Mouse (Mus musculus): Measurements from ENCODE around the gene Hist1h2ae.
A peak's percentile ranks its signal among the peaks of the same experiment; 100 is the strongest.
"Not testable (repeated sequence)": the region's sequence is repeated elsewhere in the genome, so short reads cannot be mapped to it uniquely, and the experiment has no call there.

The Hist1h2ae gene

GRCm38 (mm10) chr13:23541497-23541896 is 29.5 kb downstream of the Hist1h2ae start:
- no peak for DNase-seq (ENCODE audit: low spot score in 2 of 2)

- DNase-seq (ENCODE audit: low spot score in 2 of 2) = not testable (repeated sequence)
Measured at GRCm38 (mm10) chr13:23539821-23540220, 31.2 kb downstream of the Hist1h2ae start.

DNA sequence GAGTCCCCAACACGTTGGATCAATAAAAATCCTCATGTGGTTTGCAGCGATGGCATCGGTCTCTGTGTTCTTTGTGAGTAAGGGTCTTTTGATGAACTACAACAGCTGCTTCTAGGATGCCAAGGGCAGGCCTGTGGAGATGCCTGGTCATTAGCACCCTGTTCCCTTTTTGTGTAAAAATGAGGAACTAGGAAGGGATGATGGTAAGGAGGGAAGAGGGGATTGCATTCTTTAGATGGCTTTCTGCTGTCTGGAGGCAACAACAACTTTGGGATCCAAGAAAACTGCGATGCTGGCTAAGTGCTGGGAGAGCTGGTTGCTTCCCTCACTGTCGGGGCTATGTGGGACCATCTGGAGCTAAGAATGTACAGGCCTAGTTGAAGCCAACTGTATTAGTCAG is 32.8 kb downstream of the Hist1h2ae start:
- no peak for DNase-seq (ENCODE audit: low spot score in 2 of 2)

- no peak for DNase-seq (ENCODE audit: low spot score in 2 of 2)
Measured at GRCm38 (mm10) chr13:23537006-23537710, 33.9 kb downstream of the Hist1h2ae start.

- DNase-seq (ENCODE audit: low spot score in 2 of 2) = no peak
Measured at GRCm38 (mm10) chr13:23536076-23536822, 34.8 kb downstream of the Hist1h2ae start.

DNA sequence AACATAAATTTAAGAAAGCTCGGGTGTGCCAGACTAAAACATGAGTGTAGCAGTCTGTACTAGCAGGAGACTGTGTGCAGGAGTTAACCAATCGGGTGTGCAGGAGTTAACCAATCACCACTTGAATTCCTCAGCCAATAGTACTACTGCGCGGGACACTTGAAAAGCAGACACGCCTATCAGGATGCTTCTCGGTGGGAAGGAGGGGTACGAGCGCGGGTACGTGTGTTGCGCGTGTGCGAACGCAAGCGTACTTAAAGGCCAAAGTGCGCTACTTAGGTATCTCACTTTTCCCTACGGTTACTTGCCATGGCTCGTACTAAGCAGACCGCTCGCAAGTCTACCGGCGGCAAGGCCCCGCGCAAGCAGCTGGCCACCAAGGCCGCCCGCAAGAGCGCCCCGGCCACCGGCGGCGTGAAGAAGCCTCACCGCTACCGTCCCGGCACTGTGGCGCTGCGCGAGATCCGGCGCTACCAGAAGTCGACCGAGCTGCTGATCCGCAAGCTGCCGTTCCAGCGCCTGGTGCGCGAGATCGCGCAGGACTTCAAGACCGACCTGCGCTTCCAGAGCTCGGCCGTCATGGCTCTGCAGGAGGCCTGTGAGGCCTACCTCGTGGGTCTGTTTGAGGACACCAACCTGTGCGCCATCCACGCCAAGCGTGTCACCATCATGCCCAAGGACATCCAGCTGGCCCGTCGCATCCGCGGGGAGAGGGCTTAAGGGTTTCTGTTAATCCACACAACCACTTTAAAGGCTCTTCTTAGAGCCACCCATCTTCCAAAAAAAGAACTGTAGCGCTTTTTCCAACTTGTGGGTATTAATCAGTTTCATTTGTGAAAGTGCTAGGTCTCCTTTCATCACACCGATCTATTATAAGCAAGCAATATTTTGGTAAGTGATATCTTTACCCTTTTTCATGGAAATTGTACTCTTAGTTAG is 35.6 kb downstream of the Hist1h2ae start, which contains the start of gene Hist1h3g:
Gene Hist1h3g (plus strand): TSS at position 286 of the 939 bp plus-strand sequence.
- DNase-seq (ENCODE audit: low spot score in 2 of 2) = peak; percentile 96 to 98

DNA sequence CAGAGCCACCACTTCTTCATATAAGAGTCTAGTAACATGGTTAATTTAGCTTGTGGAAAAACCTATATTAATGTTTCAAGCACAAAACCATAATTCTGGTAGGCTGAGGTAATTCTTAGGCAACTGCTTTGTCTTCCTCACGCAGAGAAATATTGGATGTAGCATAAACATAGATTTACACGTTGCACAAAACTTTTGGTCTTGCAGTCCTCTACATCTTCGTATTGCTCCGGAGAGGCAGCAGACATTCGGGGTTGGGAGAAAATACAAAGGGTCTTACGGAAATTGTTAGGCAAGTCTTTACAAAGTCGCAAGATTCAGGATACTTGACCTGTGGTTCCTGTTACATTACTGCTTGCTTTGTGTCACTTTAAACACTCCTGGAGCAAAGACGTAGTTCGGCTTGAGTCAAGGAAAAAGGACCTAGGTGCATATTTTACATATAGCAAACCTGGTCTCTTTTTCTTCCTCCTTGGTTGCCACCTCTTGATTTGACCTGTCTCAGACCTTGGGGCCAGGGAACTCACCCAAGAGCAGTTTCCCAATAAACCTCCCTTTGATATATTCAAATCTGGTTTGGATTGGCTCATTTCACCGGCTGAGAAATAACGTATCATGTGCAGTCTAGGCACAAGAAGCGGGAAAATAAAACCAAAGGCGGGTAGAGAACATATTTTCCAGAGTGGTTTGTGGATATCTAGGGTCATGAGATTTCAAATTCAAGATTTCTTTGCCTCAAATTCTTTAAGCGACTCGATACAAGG is 36.5 kb downstream of the Hist1h2ae start:
- peak in 1 of 2 experiments; percentile 48 for DNase-seq (ENCODE audit: low spot score in 2 of 2)

DNA sequence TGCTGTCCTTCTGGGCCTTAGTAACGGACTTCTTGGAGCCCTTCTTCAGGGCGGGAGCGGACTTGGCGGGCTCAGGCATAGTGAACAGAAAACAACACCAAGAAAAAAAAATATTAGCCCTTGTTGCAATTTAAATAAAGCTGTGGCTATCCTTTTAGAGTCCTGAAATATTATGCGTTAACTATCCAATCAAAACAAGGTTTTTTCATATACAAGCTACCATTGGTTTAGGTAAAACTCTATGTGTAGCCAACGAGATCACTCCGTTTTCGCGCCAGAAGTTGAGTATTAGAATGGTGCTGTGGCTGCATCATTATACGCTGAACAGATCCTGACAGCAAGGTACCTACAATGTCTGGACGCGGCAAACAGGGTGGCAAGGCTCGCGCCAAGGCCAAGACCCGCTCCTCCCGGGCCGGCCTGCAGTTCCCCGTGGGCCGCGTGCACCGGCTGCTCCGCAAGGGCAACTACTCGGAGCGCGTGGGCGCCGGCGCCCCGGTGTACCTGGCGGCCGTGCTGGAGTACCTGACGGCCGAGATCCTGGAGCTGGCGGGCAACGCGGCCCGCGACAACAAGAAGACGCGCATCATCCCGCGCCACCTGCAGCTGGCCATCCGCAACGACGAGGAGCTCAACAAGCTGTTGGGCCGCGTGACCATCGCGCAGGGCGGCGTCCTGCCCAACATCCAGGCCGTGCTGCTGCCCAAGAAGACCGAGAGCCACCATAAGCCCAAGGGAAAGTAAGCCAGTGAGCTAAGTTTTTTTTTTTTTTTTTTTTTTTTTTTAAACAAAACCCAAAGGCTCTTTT is 37.3 kb downstream of the Hist1h2ae start, which contains the start of gene Hist1h2af:
Gene Hist1h2af (plus strand): TSS at position 347 of the 808 bp plus-strand sequence.
- peak; percentile 89 to 93 for DNase-seq (ENCODE audit: low spot score in 2 of 2)

DNA sequence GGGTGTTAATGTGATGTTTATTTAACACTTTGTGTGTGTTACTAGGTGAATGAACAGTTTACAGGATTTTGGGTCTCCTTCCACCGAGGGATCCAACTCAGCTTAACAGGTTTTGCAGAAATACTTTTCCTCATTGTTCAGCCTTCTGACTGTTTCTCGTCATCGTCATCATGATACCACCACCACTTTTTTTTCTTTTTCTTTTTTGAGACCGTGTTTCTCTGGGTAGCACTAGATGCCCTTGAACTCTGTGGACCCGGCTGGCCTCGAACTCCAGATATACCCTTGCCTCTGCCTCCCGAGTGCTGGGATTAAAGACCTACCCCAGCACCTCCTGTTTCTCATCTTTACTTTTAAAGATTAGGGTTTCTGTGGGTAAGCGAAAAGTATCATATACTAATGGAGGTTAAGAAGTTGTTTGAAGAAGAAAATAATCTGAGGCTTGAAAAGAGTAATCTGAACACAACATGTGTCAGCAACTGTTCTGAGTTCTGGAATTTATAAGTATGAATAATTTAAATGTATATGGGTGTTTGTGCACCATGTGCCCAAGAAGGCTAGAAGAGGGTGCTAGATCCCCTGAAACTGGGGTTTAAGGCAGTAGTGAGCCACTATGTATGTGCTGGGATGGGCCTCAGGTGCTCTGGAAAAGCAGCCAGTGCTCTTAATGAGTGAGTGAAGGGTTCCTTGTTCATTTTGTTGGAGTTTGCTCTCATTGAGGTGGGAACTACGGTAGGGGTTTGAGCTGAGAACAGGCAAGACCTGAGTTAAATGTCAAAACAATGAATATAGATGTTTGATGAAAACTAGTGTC is 38.6 kb downstream of the Hist1h2ae start:
- DNase-seq (ENCODE audit: low spot score in 2 of 2) = no peak

DNA sequence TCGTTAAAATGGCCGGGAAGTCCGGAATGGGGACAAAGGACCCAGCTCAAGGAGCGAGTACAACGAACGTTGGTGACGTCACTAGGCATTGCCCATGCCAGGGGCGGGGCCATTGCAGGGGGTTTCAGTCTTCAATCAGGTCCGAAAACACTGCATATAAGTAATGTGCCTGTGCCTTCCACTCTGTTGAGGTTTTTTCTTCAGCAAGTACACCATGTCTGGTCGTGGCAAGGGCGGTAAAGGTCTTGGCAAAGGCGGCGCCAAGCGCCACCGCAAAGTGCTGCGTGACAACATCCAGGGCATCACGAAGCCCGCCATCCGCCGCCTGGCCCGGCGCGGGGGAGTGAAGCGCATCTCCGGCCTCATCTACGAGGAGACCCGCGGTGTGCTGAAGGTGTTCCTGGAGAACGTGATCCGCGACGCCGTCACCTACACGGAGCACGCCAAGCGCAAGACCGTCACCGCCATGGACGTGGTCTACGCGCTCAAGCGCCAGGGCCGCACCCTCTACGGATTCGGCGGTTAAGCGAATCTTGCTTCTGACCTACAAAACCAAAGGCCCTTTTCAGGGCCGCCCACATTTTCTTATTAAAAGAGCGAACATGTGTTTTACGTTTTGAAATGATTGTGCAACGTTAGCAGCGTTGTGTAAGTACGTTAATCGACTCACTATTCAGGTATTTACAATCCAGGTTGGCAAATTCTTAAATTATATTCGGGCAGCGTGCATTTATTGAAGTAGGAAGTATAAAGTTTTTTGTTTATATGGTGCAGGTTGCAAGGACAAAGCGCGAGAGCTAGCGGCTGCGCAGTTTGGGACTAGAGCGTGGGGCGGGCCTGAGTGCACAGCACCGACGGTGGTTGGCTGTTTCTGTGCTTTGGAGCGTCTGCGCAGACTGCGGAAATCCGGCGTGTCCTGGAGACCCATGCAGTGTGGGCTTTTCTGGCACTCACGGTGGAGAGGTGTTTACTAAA is 39.8 kb downstream of the Hist1h2ae start, which contains the start of gene Hist1h4h:
Gene Hist1h4h (plus strand): TSS at position 150 of the 975 bp plus-strand sequence.
- peak; percentile 98 for DNase-seq (ENCODE audit: low spot score in 2 of 2)

DNA sequence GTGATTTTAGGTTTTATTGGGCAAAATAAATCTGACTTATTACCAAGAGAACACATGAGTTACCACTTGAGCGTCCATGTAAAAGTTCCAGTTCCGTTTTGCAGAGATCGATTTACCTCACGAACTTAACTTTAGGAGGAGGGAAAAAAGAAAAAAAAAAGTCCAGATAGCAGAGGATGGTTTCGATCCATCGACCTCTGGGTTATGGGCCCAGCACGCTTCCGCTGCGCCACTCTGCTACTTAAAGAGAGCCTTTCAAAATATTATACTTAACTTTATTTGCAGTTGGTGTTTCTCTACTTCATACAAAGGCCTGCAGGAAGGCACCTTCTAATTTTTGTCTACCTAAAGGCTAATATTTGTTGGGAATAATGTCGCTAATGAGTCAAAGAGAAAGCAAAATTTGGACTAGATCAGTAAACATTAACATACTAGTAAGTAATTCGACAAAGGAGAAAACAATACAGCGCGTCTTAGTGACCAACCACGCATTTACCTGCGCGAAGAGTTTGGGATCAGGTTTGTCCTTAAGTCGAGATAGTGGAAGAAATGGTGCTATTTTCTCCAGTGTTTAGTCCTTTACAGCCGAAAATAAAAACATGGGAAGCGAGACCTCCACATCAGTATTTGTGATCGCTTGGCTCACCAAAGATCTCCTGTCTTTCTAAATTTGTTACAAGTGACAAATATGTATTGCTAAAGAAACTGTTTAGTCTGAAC is 40.7 kb downstream of the Hist1h2ae start:
- peak; percentile 57 to 69 for DNase-seq (ENCODE audit: low spot score in 2 of 2)

GRCm38 (mm10) chr13:23529480-23530165 is 41.4 kb downstream of the Hist1h2ae start:
- DNase-seq (ENCODE audit: low spot score in 2 of 2) = no peak

DNA sequence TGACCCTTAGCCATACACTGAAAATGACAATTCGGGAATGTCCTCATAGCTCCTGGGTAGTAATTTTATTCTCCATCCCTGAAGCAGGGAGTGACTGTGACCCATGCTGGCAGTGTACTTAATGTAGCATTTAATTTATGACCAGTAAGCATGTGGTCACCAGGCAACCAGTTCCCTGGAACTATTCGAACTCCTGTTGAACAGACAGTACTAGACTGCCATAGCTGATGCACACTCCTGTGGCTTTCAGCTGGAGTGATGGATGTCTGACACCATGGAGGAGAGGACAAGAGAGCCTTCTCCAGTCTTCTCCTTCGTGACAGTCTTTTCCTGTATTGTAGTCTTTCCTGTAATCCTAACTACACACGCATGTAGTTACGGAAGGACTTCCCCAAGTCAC is 42.0 kb downstream of the Hist1h2ae start:
- no peak for DNase-seq (ENCODE audit: low spot score in 2 of 2)

DNA sequence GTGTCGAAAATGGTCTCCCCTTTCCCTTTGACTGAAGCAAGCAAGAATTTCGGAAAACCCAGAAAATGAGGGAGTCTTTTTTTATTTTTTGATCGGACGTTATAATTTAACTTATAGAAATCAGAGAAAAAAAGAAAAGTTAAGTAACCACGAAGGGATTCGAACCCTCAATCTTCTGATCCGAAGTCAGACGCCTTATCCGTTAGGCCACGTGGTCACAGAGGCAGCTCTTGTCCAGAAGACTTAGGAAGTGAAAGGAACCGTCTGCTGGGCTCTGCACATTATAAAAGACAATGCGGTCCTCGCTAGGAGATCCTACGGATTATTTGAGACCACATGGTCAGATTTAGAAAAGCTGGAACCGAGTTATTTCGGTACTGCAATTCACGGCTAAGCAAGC is 44.7 kb downstream of the Hist1h2ae start:
- peak; percentile 90 to 92 for DNase-seq (ENCODE audit: low spot score in 2 of 2)

- peak in 1 of 2 experiments; percentile 37 for DNase-seq (ENCODE audit: low spot score in 2 of 2)
Measured at GRCm38 (mm10) chr13:23525901-23526300, 45.1 kb downstream of the Hist1h2ae start.

DNA sequence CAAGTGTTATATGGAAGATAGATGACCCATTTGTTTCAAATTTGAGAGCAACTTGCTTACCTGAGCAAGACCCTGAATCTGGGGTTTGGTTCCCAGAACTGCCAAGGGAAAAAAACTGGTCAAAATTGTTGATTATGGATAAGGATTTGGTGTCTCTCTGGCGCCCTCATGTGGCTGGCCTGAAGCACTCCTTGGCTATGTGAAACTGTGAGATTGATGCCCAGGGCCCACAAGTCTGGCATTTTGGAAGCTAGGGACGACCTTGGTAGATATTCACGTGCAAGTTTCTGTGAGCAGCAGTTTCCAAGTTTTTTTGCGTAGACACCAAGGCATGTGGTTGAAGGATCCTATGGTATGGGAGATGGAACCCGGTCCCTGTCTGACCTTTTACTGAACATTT is 46.4 kb downstream of the Hist1h2ae start:
- DNase-seq (ENCODE audit: low spot score in 2 of 2) = peak; percentile 75 to 86

DNA sequence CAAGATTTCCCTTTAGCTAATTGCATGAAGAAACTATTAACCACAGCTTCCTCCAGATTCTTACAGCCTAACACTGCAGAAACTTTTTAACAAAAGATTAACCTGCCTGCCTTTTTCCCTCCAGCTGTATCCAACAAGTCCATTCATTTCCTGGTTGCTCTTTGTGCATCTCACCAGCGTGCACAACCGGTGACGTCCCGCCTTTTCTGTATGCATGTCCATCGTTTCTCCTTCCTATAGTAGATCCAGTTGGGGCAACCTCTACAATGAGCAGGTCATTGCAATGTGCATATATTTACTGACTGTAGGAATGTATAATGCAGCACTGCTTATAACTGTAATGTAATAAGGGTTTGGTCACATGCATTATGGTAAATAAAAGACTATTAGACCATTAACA is 47.0 kb downstream of the Hist1h2ae start:
- no peak for DNase-seq (ENCODE audit: low spot score in 2 of 2)

Data from right cerebral cortex, postnatal 10 days (tissue).